Mouse (Mus musculus): ENCODE measurements around the gene Prickle2. TPM values are rescaled to one million over a fixed set of nuclear protein-coding genes. Genes with fewer than 3 reads are reported as not detected.

Gene Prickle2
- polyA plus RNA-seq (2012; fragmentation: generic; extraction: Trizol): 1 to 10 TPM in 1 of 2 experiments, under 1 TPM in 1; 0.12 to 2.6 TPM

DNA sequence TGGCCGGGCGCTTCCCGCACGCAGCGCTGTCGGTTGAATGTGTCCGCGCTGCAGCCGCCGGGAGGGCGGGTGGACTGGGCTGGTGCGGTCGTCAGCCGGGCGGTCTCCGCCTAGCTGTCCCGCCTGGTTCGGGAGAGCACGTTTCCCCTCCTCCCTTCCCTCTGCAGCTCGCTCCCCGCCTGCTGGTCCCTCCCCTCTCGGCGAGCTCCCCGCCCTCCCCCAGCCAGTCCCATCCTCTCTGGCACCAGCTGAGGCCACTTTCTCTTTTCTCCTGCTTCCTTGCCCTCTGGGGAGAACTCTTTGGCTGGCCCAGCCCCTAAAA is at the start of gene Prickle2:
TSS of gene Prickle2 (minus strand) at position 11 of the 322 bp plus-strand sequence.

Other genes starting within 250 kb of the Prickle2 start
- gene A730049H05Rik, start 110.3 kb upstream of the Prickle2 start, polyA plus RNA-seq (2012; fragmentation: generic; extraction: Trizol): under 1 TPM in 1 of 2 experiments, not detected in 1; 0.19 TPM
- under 1 TPM in 1 of 2 experiments, not detected in 1; 0.05 TPM for gene Gm15737, start 163.2 kb upstream of the Prickle2 start, polyA plus RNA-seq (2012; fragmentation: generic; extraction: Trizol)
- gene Adamts9, start 237.3 kb upstream of the Prickle2 start, polyA plus RNA-seq (2012; fragmentation: generic; extraction: Trizol): 10 to 100 TPM in 1 of 2 experiments, under 1 TPM in 1; 0.13 to 11.1 TPM

All from C3H10T1/2 (cell line).